ENCODE assay signal across 9 mouse cellular contexts in genomic region chr6:121611796-121612195, GRCm38 (mm10). TPM values are rescaled to one million over a fixed set of nuclear protein-coding genes. Genes with fewer than 3 reads are reported as not detected.
DNase-seq lines count a peak whose midpoint lies in the region; TF ChIP-seq lines count a peak whose summit lies in the region.
"Had no signal": no experiment of that assay in that cellular context is flagged by ENCODE, and none has a peak within 500 bp of the region (broad histone marks: within the 10 kb centered on the region; RNA-seq: fewer than 3 reads in every experiment).

No protein-coding gene starts in this region.

- TF ChIP-seq CTCF in ES-Bruce4 (IDR thresholded peaks at IDR 0.05; ENCODE audit: low read depth, low read length): peak; percentile 7

- H3K9ac ChIP-seq in ES-Bruce4 (ENCODE audit: low read depth, poor library complexity, severe bottlenecking): no peak overlapping the region

- intact Hi-C loops in left cerebral cortex, postnatal 10 days (cut with DNase I): no loop called here

- no peak overlapping the region for H3K27ac ChIP-seq in ES-Bruce4 (ENCODE audit: insufficient read depth, low read length)

- TF ChIP-seq POLR2A in ES-Bruce4 (IDR thresholded peaks at IDR 0.05; ENCODE audit: insufficient read depth, low read length): no peak

- TF ChIP-seq EP300 in ES-Bruce4 (IDR thresholded peaks at IDR 0.05; ENCODE audit: insufficient read depth, low read depth, low read length): no peak

- H3K36me3 ChIP-seq in ES-Bruce4 (ENCODE audit: control insufficient read depth, insufficient read depth, low read length, poor library complexity, severe bottlenecking): no peaks in the 10 kb centered on the region
- H3K36me3 ChIP-seq: G1E had no signal

- H3K4me1 ChIP-seq in ES-Bruce4 (ENCODE audit: control insufficient read depth, insufficient read depth, low read length): no peaks in the 10 kb centered on the region

- H3K4me3 ChIP-seq in ES-Bruce4 (ENCODE audit: low read depth, low read length): no peak overlapping the region

- peaks cover 9% of the 10 kb centered on the region for H3K9me3 ChIP-seq in ES-Bruce4 (replicated peaks; ENCODE audit: control insufficient read depth, insufficient read depth, low read length, poor library complexity, severe bottlenecking)

- peak; percentile 27 for DNase-seq in embryo, embryonic 10.5 days (ENCODE audit: low spot score)
- DNase-seq in embryo, embryonic 11 days: no peak
- DNase-seq in left cerebral cortex, adult 18-20 months (ENCODE audit: low spot score in 2 of 2): peak; percentile 2 to 12
- no peak for DNase-seq in left cerebral cortex, postnatal 10 days (ENCODE audit: extremely low spot score in 1 of 2, low spot score in 2 of 2)
- DNase-seq in cerebellum, postnatal 14 days: peak; percentile 43 to 57
- DNase-seq in thymus, postnatal 36 days: no peak
- DNase-seq in urinary bladder, postnatal 10 days (ENCODE audit: low spot score): no peak

- H3K27me3 ChIP-seq in ES-Bruce4 (ENCODE audit: control insufficient read depth, insufficient read depth, low read length, poor library complexity, severe bottlenecking): no peaks in the 10 kb centered on the region

RNA-seq across cellular contexts. Expression of gene A2m, which starts 23.4 kb away (rescaled TPM):
- total RNA-seq in left cerebral cortex, adult 18-20 months (2021): 1 to 10 TPM; 1.1 to 2.1 TPM
- total RNA-seq in left cerebral cortex, postnatal 10 days (2021): 1 to 10 TPM; 3.0 to 3.2 TPM
- 0.47 and 0.55 TPM in 2 replicates for polyA plus RNA-seq in ES-Bruce4 (2011; ENCODE audit: insufficient read depth, insufficient read length, low read depth, missing spikeins)
- polyA plus RNA-seq: G1E had no signal

Comparison
In these comparisons a context has a peak if more than half of its experiments do, and no peak if none do; other contexts are left out.
1. DNase-seq: peak in embryo, embryonic 10.5 days (single experiment), left cerebral cortex, adult 18-20 months (2 of 2) and cerebellum, postnatal 14 days (2 of 2); none in embryo, embryonic 11 days (single experiment), left cerebral cortex, postnatal 10 days (0 of 2), thymus, postnatal 36 days (0 of 2) and urinary bladder, postnatal 10 days (single experiment).